Mouse (Mus musculus) bone marrow macrophage, adult 2 months (primary cell): ENCODE measurements around the gene 2510039O18Rik.

Source experiments
- CTCF ChIP-seq: IDR thresholded peaks from 2 replicates; pipeline ENCODE4 v1.5.1; 2012; ENCODE audit warnings: low read depth, mild to moderate bottlenecking, low read length, moderate library complexity
- POLR2A ChIP-seq: IDR thresholded peaks from 2 replicates; pipeline ENCODE4 v1.6.1; 2012; ENCODE audit warnings: mild to moderate bottlenecking, low read depth, low read length, borderline replicate concordance

DNA sequence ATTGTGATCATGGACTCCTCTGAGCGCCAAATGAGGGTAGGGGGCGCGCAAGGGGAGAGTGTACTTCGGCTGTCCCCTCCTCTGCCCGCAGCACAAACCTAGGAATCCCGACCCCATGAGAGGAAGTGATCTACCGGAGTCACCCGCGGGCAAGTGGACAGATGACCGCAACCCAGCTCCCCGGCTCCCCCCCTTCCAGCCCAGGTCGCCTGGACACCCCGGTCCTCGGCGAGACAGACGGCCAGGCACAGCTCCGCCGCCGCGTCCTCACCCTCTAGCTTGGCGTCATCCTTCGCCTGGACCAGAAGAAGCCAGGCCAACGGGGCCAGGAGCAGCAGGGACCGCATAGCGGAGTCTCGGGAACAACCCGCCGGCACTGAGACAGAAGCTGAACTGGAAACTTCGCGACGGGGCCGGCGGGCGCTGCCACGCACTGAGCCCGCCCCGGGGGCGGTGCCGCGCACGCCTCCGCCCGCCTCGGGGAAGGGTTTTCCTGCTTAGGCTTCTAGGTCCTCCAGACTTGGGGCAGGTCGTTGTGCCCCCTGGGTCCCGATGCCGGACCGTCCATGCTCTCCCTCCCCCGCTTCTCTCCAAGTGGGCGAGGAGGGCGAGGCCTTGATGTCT lies 4.3 kb upstream of the 2510039O18Rik start, which contains the start of gene Plod1:
- TF ChIP-seq POLR2A, result no peak; the same call in 1 of the 2 replicates
- TF ChIP-seq CTCF, result no peak
